Mouse (Mus musculus): ENCODE results near the gene D930020B18Rik. TPM values are rescaled to one million over a fixed set of nuclear protein-coding genes. Genes with fewer than 3 reads are reported as not detected.

Gene D930020B18Rik
- total RNA-seq, 2 experiments from 2014 or later = not detected

- peak; percentile 60 for ATAC-seq (replicated peaks; ENCODE audit: low FRiP score, low TSS enrichment, poor library complexity, severe bottlenecking)
These were observed 51.7 kb downstream of the D930020B18Rik start for GRCm38 (mm10) chr10:121692944-121693579.

- no peak for ATAC-seq (replicated peaks; ENCODE audit: low FRiP score, low TSS enrichment, poor library complexity, severe bottlenecking)
These were observed 53.2 kb downstream of the D930020B18Rik start for GRCm38 (mm10) chr10:121694567-121694966.

GRCm38 (mm10) chr10:121701296-121702248, 60.2 kb downstream of the D930020B18Rik start:
- peak; percentile 84 for ATAC-seq (replicated peaks; ENCODE audit: low FRiP score, low TSS enrichment, poor library complexity, severe bottlenecking)

GRCm38 (mm10) chr10:121703619-121704018, 62.2 kb downstream of the D930020B18Rik start:
- no peak for ATAC-seq (replicated peaks; ENCODE audit: low FRiP score, low TSS enrichment, poor library complexity, severe bottlenecking)

GRCm38 (mm10) chr10:121704871-121705270, 63.5 kb downstream of the D930020B18Rik start:
- ATAC-seq (replicated peaks; ENCODE audit: low FRiP score, low TSS enrichment, poor library complexity, severe bottlenecking) = 0 out of 2 replicates have a peak, but pooled peaks have one; percentile 47

GRCm38 (mm10) chr10:121705399-121706163, 64.2 kb downstream of the D930020B18Rik start:
- no peak for ATAC-seq (replicated peaks; ENCODE audit: low FRiP score, low TSS enrichment, poor library complexity, severe bottlenecking)

GRCm38 (mm10) chr10:121716862-121717261, 75.5 kb downstream of the D930020B18Rik start:
- no peak for ATAC-seq (replicated peaks; ENCODE audit: low FRiP score, low TSS enrichment, poor library complexity, severe bottlenecking)

- ATAC-seq (replicated peaks; ENCODE audit: low FRiP score, low TSS enrichment, poor library complexity, severe bottlenecking) = no peak
These were observed 77.7 kb downstream of the D930020B18Rik start for GRCm38 (mm10) chr10:121718896-121719585.

GRCm38 (mm10) chr10:121720701-121721100, 79.3 kb downstream of the D930020B18Rik start:
- ATAC-seq (replicated peaks; ENCODE audit: low FRiP score, low TSS enrichment, poor library complexity, severe bottlenecking) = no peak

- no peak for ATAC-seq (replicated peaks; ENCODE audit: low FRiP score, low TSS enrichment, poor library complexity, severe bottlenecking)
These were observed 85.1 kb downstream of the D930020B18Rik start for GRCm38 (mm10) chr10:121726505-121726904.

- no peak for ATAC-seq (replicated peaks; ENCODE audit: low FRiP score, low TSS enrichment, poor library complexity, severe bottlenecking)
These were observed 85.8 kb downstream of the D930020B18Rik start for GRCm38 (mm10) chr10:121727151-121727550.

GRCm38 (mm10) chr10:121728226-121728625, 86.8 kb downstream of the D930020B18Rik start:
- ATAC-seq (replicated peaks; ENCODE audit: low FRiP score, low TSS enrichment, poor library complexity, severe bottlenecking) = no peak

- ATAC-seq (replicated peaks; ENCODE audit: low FRiP score, low TSS enrichment, poor library complexity, severe bottlenecking) = no peak
These were observed 89.8 kb downstream of the D930020B18Rik start for GRCm38 (mm10) chr10:121731048-121731725.

- no peak for ATAC-seq (replicated peaks; ENCODE audit: low FRiP score, low TSS enrichment, poor library complexity, severe bottlenecking)
These were observed 91.2 kb downstream of the D930020B18Rik start for GRCm38 (mm10) chr10:121732542-121732941.

- no peak for ATAC-seq (replicated peaks; ENCODE audit: low FRiP score, low TSS enrichment, poor library complexity, severe bottlenecking)
These were observed 95.9 kb downstream of the D930020B18Rik start for GRCm38 (mm10) chr10:121737256-121737655.

GRCm38 (mm10) chr10:121739548-121740505, 98.4 kb downstream of the D930020B18Rik start, which contains the start of gene BC048403:
TSS of gene BC048403 (plus strand) at chr10:121739937.
- peak; percentile 96 for ATAC-seq (replicated peaks; ENCODE audit: low FRiP score, low TSS enrichment, poor library complexity, severe bottlenecking)

GRCm38 (mm10) chr10:121742336-121742735, 100.9 kb downstream of the D930020B18Rik start:
- ATAC-seq (replicated peaks; ENCODE audit: low FRiP score, low TSS enrichment, poor library complexity, severe bottlenecking) = no peak
